In genomic region chr19:53219305-53219704, GRCm38 (mm10) we compare ENCODE assay signal across 20 mouse cellular contexts.
DNase-seq lines count a peak whose midpoint lies in the region; ATAC-seq and TF ChIP-seq lines count a peak whose summit lies in the region.
"Had no signal": no experiment of that assay in that cellular context is flagged by ENCODE, and none has a peak within 500 bp of the region (broad histone marks: within the 10 kb centered on the region; RNA-seq: fewer than 3 reads in every experiment).

No protein-coding gene starts in this region.

- no peaks in the 10 kb centered on the region for H3K9me3 ChIP-seq in heart, embryonic 13.5 days
- no peaks in the 10 kb centered on the region for H3K9me3 ChIP-seq in midbrain, embryonic 15.5 days
- H3K9me3 ChIP-seq in midbrain, embryonic 10.5 days (replicated peaks), result no peaks in the 10 kb centered on the region
- H3K9me3 ChIP-seq in CH12.LX (replicated peaks; ENCODE audit: low read length), result no peaks in the 10 kb centered on the region
- H3K9me3 ChIP-seq: forebrain, embryonic 15.5 days; hindbrain, embryonic 10.5 days had no signal

- TF ChIP-seq CTCF in CH12.LX (conservative IDR thresholded peaks at IDR 0.05 in 1 of 2, IDR thresholded peaks at IDR 0.05 in 1 of 2; ENCODE audit: low read depth in 2 of 2, low read length in 2 of 2), result no peak

- TF ChIP-seq POLR2A in CH12.LX (IDR thresholded peaks at IDR 0.05; ENCODE audit: low read depth, low read length), result peak; percentile 44; the same call in 1 of the 2 replicates

- H3K27me3 ChIP-seq in heart, embryonic 13.5 days (replicated peaks), result no peaks in the 10 kb centered on the region
- H3K27me3 ChIP-seq in midbrain, embryonic 15.5 days (replicated peaks), result no peaks in the 10 kb centered on the region
- H3K27me3 ChIP-seq in midbrain, embryonic 10.5 days (ENCODE audit: low read depth, poor library complexity, severe bottlenecking), result no peaks in the 10 kb centered on the region
- H3K27me3 ChIP-seq in CH12.LX (replicated peaks), result no peaks in the 10 kb centered on the region
- H3K27me3 ChIP-seq: forebrain, embryonic 15.5 days had no signal

- no peak overlapping the region for H3K4me3 ChIP-seq in heart, embryonic 13.5 days
- H3K4me3 ChIP-seq in midbrain, embryonic 15.5 days, result no peak overlapping the region
- H3K4me3 ChIP-seq in midbrain, embryonic 10.5 days, result no peak overlapping the region
- peak overlapping the region in 1 of 3 experiments; percentile 13 for H3K4me3 ChIP-seq in CH12.LX (replicated peaks in 1 of 3; ENCODE audit: low read depth in 2 of 3, low read length in 2 of 3, poor library complexity in 1 of 3)
- H3K4me3 ChIP-seq: forebrain, embryonic 15.5 days; heart, adult 2 months; hindbrain, embryonic 10.5 days had no signal

- in situ Hi-C loops in CH12.LX (cut with MboI; ENCODE audit: low pct_ligation_motif_present, low pct_unique_long_range_greater_than_20kb, low sequenced_read_pairs), result no loop called here

- WGBS in heart, embryonic 13.5 days, result 53% methylated on average over 3 of the region's 3 CpGs
- 75% methylated on average over 3 of the region's 3 CpGs for WGBS in midbrain, embryonic 15.5 days
- WGBS in midbrain, embryonic 10.5 days, result 71% methylated on average over 3 of the region's 3 CpGs

- H3K4me1 ChIP-seq in heart, embryonic 13.5 days, result peaks cover 53% of the 10 kb centered on the region
- no peaks in the 10 kb centered on the region for H3K4me1 ChIP-seq in midbrain, embryonic 15.5 days
- H3K4me1 ChIP-seq in midbrain, embryonic 10.5 days, result no peaks in the 10 kb centered on the region
- peaks cover 7 to 45% of the 10 kb centered on the region in 2 experiments for H3K4me1 ChIP-seq in CH12.LX (ENCODE audit: control insufficient read depth in 1 of 2, insufficient read depth in 2 of 2)
- H3K4me1 ChIP-seq: forebrain, embryonic 15.5 days; hindbrain, embryonic 10.5 days had no signal

- no peaks in the 10 kb centered on the region for H3K79me2 ChIP-seq in CH12.LX (replicated peaks; ENCODE audit: control insufficient read depth, extremely low read depth, insufficient read depth, poor library complexity, severe bottlenecking)

- no peak overlapping the region for H3K4me2 ChIP-seq in heart, embryonic 13.5 days
- no peak overlapping the region for H3K4me2 ChIP-seq in midbrain, embryonic 15.5 days
- H3K4me2 ChIP-seq in CH12.LX (ENCODE audit: insufficient read depth, low read depth, poor library complexity, severe bottlenecking), result peak overlapping the region; percentile 55
- H3K4me2 ChIP-seq: forebrain, embryonic 15.5 days; lung, embryonic 14.5 days had no signal

- H3K36me3 ChIP-seq in heart, embryonic 13.5 days, result peaks cover 48% of the 10 kb centered on the region
- H3K36me3 ChIP-seq in midbrain, embryonic 15.5 days (replicated peaks), result no peaks in the 10 kb centered on the region
- H3K36me3 ChIP-seq in midbrain, embryonic 10.5 days, result peaks cover 14% of the 10 kb centered on the region
- peaks cover 0 to 12% of the 10 kb centered on the region in 2 experiments for H3K36me3 ChIP-seq in CH12.LX (replicated peaks in 1 of 2; ENCODE audit: control insufficient read depth in 1 of 2, insufficient read depth in 1 of 2, low read length in 1 of 2)
- H3K36me3 ChIP-seq: forebrain, embryonic 15.5 days had no signal

- no peak for DNase-seq in heart, adult 9 months (ENCODE audit: low spot score in 2 of 2)
- no peak for DNase-seq in midbrain, embryonic 10.5 days (ENCODE audit: low spot score)
- DNase-seq in CH12.LX (ENCODE audit: extremely low read depth), result peak; percentile 94
- DNase-seq in right cerebral cortex, postnatal 14 days, result no peak
- no peak for DNase-seq in left cerebral cortex, adult 18-20 months (ENCODE audit: low spot score in 2 of 2)
- DNase-seq: adrenal gland, postnatal 25 days; cerebellum, adult 9-10 months; gastrocnemius, postnatal 10 days; heart, adult 2 months; kidney, postnatal 4 days; lung, embryonic 14.5 days; lung, postnatal 36 days had no signal

- peak; percentile 88 for TF ChIP-seq EP300 in CH12.LX (IDR thresholded peaks at IDR 0.05; ENCODE audit: low read length)

- H3K9ac ChIP-seq in heart, embryonic 13.5 days, result no peak overlapping the region
- peak overlapping the region; percentile 6; the same call in 1 of the 2 replicates for H3K9ac ChIP-seq in midbrain, embryonic 15.5 days
- no peak overlapping the region; the same call in 1 of the 2 replicates for H3K9ac ChIP-seq in CH12.LX (ENCODE audit: insufficient read depth, low read depth)
- H3K9ac ChIP-seq: forebrain, embryonic 15.5 days; liver, embryonic 14.5 days; lung, embryonic 14.5 days had no signal

- dilution Hi-C loops in CH12.LX (cut with MboI; ENCODE audit: extremely low pct_ligation_motif_present, extremely low pct_unique_long_range_greater_than_20kb, low sequenced_read_pairs), result no loop called here

- peak overlapping the region; percentile 48; the same call in 1 of the 2 replicates for H3K27ac ChIP-seq in heart, embryonic 13.5 days (replicated peaks)
- no peak overlapping the region for H3K27ac ChIP-seq in midbrain, embryonic 15.5 days
- H3K27ac ChIP-seq in midbrain, embryonic 10.5 days (replicated peaks), result no peak overlapping the region
- peak overlapping the region; percentile 75 for H3K27ac ChIP-seq in CH12.LX (ENCODE audit: insufficient read depth, low read depth)
- H3K27ac ChIP-seq: forebrain, embryonic 15.5 days; heart, adult 2 months; hindbrain, embryonic 10.5 days; liver, embryonic 14.5 days; stomach, postnatal 0 days had no signal

- peak; percentile 6; the same call in 1 of the 2 replicates for TF ChIP-seq RAD21 in CH12.LX (IDR thresholded peaks at IDR 0.05; ENCODE audit: low read depth, low read length)

- no peak for ATAC-seq in heart, embryonic 13.5 days (ENCODE audit: extremely low read depth, insufficient number of reproducible peaks, low FRiP score, low TSS enrichment)
- ATAC-seq in midbrain, embryonic 15.5 days (replicated peaks), result no peak
- ATAC-seq: forebrain, embryonic 15.5 days; intestine, postnatal 0 days; midbrain, embryonic 16.5 days had no signal

TF ChIP-seq in CH12.LX, 34 proteins besides CTCF, POLR2A, EP300 and RAD21:
- TF ChIP-seq RCOR1 (conservative IDR thresholded peaks at IDR 0.05; ENCODE audit: low read depth, low read length) (0 out of 2 replicates have a peak, but pooled peaks have one; percentile 67), SIN3A (IDR thresholded peaks at IDR 0.05; ENCODE audit: low read length) (peak; percentile 78), HCFC1 (IDR thresholded peaks at IDR 0.05; ENCODE audit: low read depth, low read length) (no peak; the same call in 1 of the 2 replicates), USF2 (conservative IDR thresholded peaks at IDR 0.05; ENCODE audit: low read depth, low read length) (no peak), TCF12 (IDR thresholded peaks at IDR 0.05; ENCODE audit: low read depth, low read length) (peak; percentile 62; the same call in 1 of the 2 replicates), MAZ (IDR thresholded peaks at IDR 0.05; ENCODE audit: low read depth, low read length) (peak; percentile 49; the same call in 1 of the 2 replicates), CHD1 (IDR thresholded peaks at IDR 0.05; ENCODE audit: low read depth, low read length) (peak; percentile 79; the same call in 1 of the 2 replicates), BHLHE40 (IDR thresholded peaks at IDR 0.05; ENCODE audit: low read depth, low read length) (peak; percentile 51; the same call in 1 of the 2 replicates), MYC (IDR thresholded peaks at IDR 0.05; ENCODE audit: low read depth, low read length) (0 out of 2 replicates have a peak, but pooled peaks have one; percentile 37), ZNF384 (IDR thresholded peaks at IDR 0.05; ENCODE audit: low read depth, low read length) (no peak), GABPA (IDR thresholded peaks at IDR 0.05; ENCODE audit: insufficient replicate concordance, low read depth, low read length) (no peak), MEF2A (IDR thresholded peaks at IDR 0.05; ENCODE audit: borderline replicate concordance, low read depth, low read length) (peak; percentile 86), CHD2 (IDR thresholded peaks at IDR 0.05; ENCODE audit: low read length) (no peak), E2F4 (IDR thresholded peaks at IDR 0.05; ENCODE audit: insufficient replicate concordance, low read depth, low read length) (0 out of 2 replicates have a peak, but pooled peaks have one; percentile 17), MXI1 (IDR thresholded peaks at IDR 0.05; ENCODE audit: low read depth, low read length) (peak; percentile 49; the same call in 1 of the 2 replicates), JUND (conservative IDR thresholded peaks at IDR 0.05; ENCODE audit: low read depth, low read length) (peak; percentile 85), MAX (IDR thresholded peaks at IDR 0.05; ENCODE audit: low read length) (0 out of 2 replicates have a peak, but pooled peaks have one; percentile 30), TBP (conservative IDR thresholded peaks at IDR 0.05; ENCODE audit: low read depth, low read length) (peak; percentile 41; the same call in 1 of the 2 replicates), SMC3 (IDR thresholded peaks at IDR 0.05; ENCODE audit: low read depth, low read length) (peak; percentile 26; the same call in 1 of the 2 replicates), MAFK (IDR thresholded peaks at IDR 0.05; ENCODE audit: insufficient replicate concordance, low read length) (0 out of 2 replicates have a peak, but pooled peaks have one; percentile 5), ELF1 (IDR thresholded peaks at IDR 0.05; ENCODE audit: low read depth, low read length) (no peak; the same call in 1 of the 2 replicates), ZKSCAN1 (IDR thresholded peaks at IDR 0.05; ENCODE audit: borderline replicate concordance, low read depth, low read length) (no peak), ETS1 (conservative IDR thresholded peaks at IDR 0.05; ENCODE audit: low read depth, low read length) (peak; percentile 83), ZC3H11A (IDR thresholded peaks at IDR 0.05; ENCODE audit: low read depth, low read length) (no peak), NELFE (IDR thresholded peaks at IDR 0.05; ENCODE audit: low read depth, low read length) (no peak), ZMIZ1 (IDR thresholded peaks at IDR 0.05; ENCODE audit: low read depth, low read length) (no peak), IRF4 (IDR thresholded peaks at IDR 0.05; ENCODE audit: low read depth, low read length) (peak; percentile 97), JUN (IDR thresholded peaks at IDR 0.05; ENCODE audit: insufficient read depth, low read depth, low read length) (peak; percentile 79)

Comparison
In these comparisons a context has a peak if more than half of its experiments do, and no peak if none do; other contexts are left out.
1. H3K27ac ChIP-seq: peak in heart, embryonic 13.5 days (single experiment) and CH12.LX (single experiment); none in midbrain, embryonic 15.5 days (single experiment) and midbrain, embryonic 10.5 days (single experiment).